Mouse (Mus musculus) kidney, adult 2 months (tissue): Measurements from ENCODE around the gene Ffar2.

Experiments
- CTCF ChIP-seq: fragments of 200-500 bp; conservative IDR thresholded peaks from 2 replicates; pipeline ENCODE4 v1.5.1; 2011; ENCODE audit warnings: low read depth, mild to moderate bottlenecking, control low read depth, low read length, moderate library complexity, mixed read lengths; ENCODE audit not compliant: insufficient read depth, insufficient read length
- POLR2A ChIP-seq: fragments of 200-500 bp; IDR thresholded peaks from one replicate; pipeline ENCODE4 v1.6.1; 2011; ENCODE audit warnings: low read depth, low read length, control low read depth

- TF ChIP-seq CTCF (no peak), POLR2A (no peak)
Measured at GRCm38 (mm10) chr7:30832261-30832660, 8.7 kb upstream of the Ffar2 start.
